Mouse (Mus musculus) embryonic facial prominence, embryonic 10.5 days (tissue): Measurements from ENCODE around the gene Nop10. TPM values are rescaled to one million over a fixed set of nuclear protein-coding genes. Genes with fewer than 3 reads are reported as not detected.
"Not testable (repeated sequence)": the region's sequence is repeated elsewhere in the genome, so short reads cannot be mapped to it uniquely, and the experiment has no call there.

Source experiments
- DNase-seq: peaks from one replicate; pipeline ENCODE4 v3.0.0-alpha.2; 2017; ENCODE audit warnings: low spot score
- H3K27ac ChIP-seq: fragments of 300-500 bp; sonication (generic); replicated peaks from 2 replicates; pipeline ENCODE4 v1.5.1; 2016; ENCODE audit warnings: mild to moderate bottlenecking
- H3K27me3 ChIP-seq: fragments of 300-500 bp; sonication (generic); replicated peaks from 2 replicates; pipeline ENCODE4 v1.6.1; 2016; ENCODE audit warnings: low read depth, mild to moderate bottlenecking; ENCODE audit not compliant: poor library complexity, severe bottlenecking
- H3K36me3 ChIP-seq: fragments of 300-500 bp; sonication (generic); replicated peaks from 2 replicates; pipeline ENCODE4 v1.6.1; 2016; ENCODE audit warnings: mild to moderate bottlenecking, moderate library complexity
- H3K4me1 ChIP-seq: fragments of 300-500 bp; sonication (generic); 2 replicates; pipeline ENCODE4 v1.6.1; 2016
- H3K4me3 ChIP-seq: fragments of 300-500 bp; sonication (generic); 2 replicates; pipeline ENCODE4 v1.5.1; 2016; ENCODE audit warnings: mild to moderate bottlenecking, moderate library complexity
- H3K9me3 ChIP-seq: fragments of 300-500 bp; sonication (generic); 2 replicates; pipeline ENCODE4 v1.6.1; 2016; ENCODE audit warnings: mild to moderate bottlenecking
- WGBS: fragments of 180-500 bp; shearing (Covaris S2); methylation state at CpG from one replicate; pipeline ENCODE4 v1.1.7; 2016; 5-methylcytosine and 5-hydroxymethylcytosine counted together
- polyA plus RNA-seq: library from polyadenylated mRNA; unstranded; fragments of >200 nt; fragmentation: Nextera tagmentation; extraction: Ambion mirVana; gene quantifications from 2 replicates; pipeline ENCODE4 v1.2.1, GENCODE M21; 2016

Nop10 gene
- polyA plus RNA-seq, 1 experiment from 2014 or later, result 220 TPM

- Histone ChIP-seq H3K4me1 (peaks cover 24% of the 10 kb centered on the region), H3K27me3 (no peaks in the 10 kb centered on the region), H3K4me3 (no peak overlapping the region; the same call in 1 of the 2 replicates), H3K27ac (no peak overlapping the region), H3K9me3 (no peaks in the 10 kb centered on the region), H3K36me3 (no peaks in the 10 kb centered on the region; the same call in 1 of the 2 replicates)
- 85% methylated on average over 8 of the region's 8 CpGs for WGBS
- no peak for DNase-seq
These were observed 6.0 kb downstream of the Nop10 start for GRCm38 (mm10) chr2:112267547-112268269.

- H3K36me3 ChIP-seq, result no peaks in the 10 kb centered on the region
- no peak for DNase-seq
- WGBS, result 86% methylated on average over 2 of the region's 2 CpGs
These were observed 8.3 kb downstream of the Nop10 start for GRCm38 (mm10) chr2:112270011-112270410.

DNA sequence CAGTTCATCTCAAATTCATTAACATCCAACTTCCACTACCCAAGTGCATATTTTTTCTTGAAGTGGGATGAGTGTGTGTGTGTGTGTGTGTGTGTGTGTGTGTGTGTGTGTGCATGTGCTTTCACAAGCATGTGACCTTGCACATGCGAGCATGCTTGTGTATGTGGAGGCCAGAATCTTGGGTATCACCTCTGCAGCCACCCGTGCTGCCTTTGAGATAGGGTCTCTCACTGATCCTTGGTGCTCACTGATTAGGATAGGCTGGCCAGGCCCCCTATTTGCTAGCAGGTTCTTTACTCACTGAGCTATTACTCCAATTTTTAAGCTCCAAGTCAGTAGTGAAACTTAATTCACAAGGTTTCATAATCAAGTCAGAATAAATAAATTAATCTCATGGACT, 11.2 kb downstream of the Nop10 start:
- no peaks in the 10 kb centered on the region; the same call in 1 of the 2 replicates for H3K4me1 ChIP-seq
- no peaks in the 10 kb centered on the region for H3K36me3 ChIP-seq
- H3K27ac ChIP-seq, result no peak overlapping the region
- H3K4me3 ChIP-seq, result no peak overlapping the region
- H3K27me3 ChIP-seq, result no peaks in the 10 kb centered on the region
- no peak for DNase-seq
- WGBS, result 83% methylated on average over 2 of the region's 2 CpGs
- H3K9me3 ChIP-seq, result no peaks in the 10 kb centered on the region

More at GRCm38 (mm10) chr2:112270011-112270410, 8.3 kb downstream of the Nop10 start:
- H3K4me3 ChIP-seq, result no peak overlapping the region
- H3K27me3 ChIP-seq, result no peaks in the 10 kb centered on the region
- peaks cover 15% of the 10 kb centered on the region for H3K4me1 ChIP-seq
- H3K9me3 ChIP-seq, result no peaks in the 10 kb centered on the region
- H3K27ac ChIP-seq, result no peak overlapping the region

DNA sequence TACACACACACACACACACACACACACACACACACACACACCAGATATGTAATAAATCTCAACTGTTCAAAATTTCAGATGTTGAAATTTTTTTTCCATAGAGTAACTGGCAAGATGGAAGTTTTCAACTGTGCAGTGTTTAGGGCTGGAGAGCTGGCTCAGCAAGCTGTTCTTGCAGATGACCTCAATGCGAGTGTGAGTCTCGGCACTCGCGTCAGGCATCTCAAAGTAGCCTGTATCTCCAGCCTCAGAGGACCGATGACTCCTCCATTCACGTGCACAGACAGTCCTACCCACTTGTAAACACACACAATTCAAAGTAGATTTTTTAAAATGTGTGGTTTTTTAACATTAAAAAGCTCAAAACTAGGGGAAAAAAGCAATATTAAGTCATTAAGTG, 11.7 kb downstream of the Nop10 start:
- 87% methylated on average over 6 of the region's 6 CpGs for WGBS
- Histone ChIP-seq H3K4me1 (no peaks in the 10 kb centered on the region; the same call in 1 of the 2 replicates), H3K36me3 (no peaks in the 10 kb centered on the region), H3K27ac (no peak overlapping the region), H3K9me3 (no peaks in the 10 kb centered on the region), H3K27me3 (no peaks in the 10 kb centered on the region), H3K4me3 (no peak overlapping the region)
- no peak for DNase-seq

- no peaks in the 10 kb centered on the region for H3K36me3 ChIP-seq
- H3K27ac ChIP-seq, result no peak overlapping the region
- DNase-seq, result no peak
- WGBS, result 91% methylated on average over 3 of the region's 3 CpGs
- H3K4me3 ChIP-seq, result no peak overlapping the region
- H3K4me1 ChIP-seq, result no peaks in the 10 kb centered on the region
- H3K27me3 ChIP-seq, result no peaks in the 10 kb centered on the region
- H3K9me3 ChIP-seq, result no peaks in the 10 kb centered on the region
These were observed 15.1 kb downstream of the Nop10 start for GRCm38 (mm10) chr2:112276870-112277269.

DNA sequence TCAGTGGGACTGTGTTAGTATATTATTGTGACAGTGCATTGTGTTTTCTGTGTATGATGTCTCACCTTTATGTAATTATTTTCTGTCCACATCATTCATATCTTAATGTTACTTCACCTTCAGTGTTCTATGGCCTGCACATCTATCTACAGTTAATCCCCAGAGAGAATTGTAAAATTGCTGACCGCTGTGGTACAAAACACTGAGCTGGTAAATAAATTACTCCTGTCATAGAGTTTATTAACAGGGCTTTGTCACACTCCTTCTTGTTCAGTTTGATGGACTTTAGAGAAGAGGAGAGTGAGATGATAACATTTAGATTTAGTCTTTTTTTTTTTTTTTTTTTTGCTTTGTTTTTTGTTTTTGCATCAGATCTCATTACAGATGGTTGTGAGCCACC, 21.1 kb downstream of the Nop10 start:
- Histone ChIP-seq H3K4me3 (no peak overlapping the region), H3K9me3 (no peaks in the 10 kb centered on the region), H3K36me3 (no peaks in the 10 kb centered on the region), H3K27me3 (no peaks in the 10 kb centered on the region), H3K27ac (no peak overlapping the region), H3K4me1 (peaks cover 8% of the 10 kb centered on the region)
- no peak for DNase-seq
- 93% methylated on average over 1 of the region's 1 CpGs for WGBS

DNA sequence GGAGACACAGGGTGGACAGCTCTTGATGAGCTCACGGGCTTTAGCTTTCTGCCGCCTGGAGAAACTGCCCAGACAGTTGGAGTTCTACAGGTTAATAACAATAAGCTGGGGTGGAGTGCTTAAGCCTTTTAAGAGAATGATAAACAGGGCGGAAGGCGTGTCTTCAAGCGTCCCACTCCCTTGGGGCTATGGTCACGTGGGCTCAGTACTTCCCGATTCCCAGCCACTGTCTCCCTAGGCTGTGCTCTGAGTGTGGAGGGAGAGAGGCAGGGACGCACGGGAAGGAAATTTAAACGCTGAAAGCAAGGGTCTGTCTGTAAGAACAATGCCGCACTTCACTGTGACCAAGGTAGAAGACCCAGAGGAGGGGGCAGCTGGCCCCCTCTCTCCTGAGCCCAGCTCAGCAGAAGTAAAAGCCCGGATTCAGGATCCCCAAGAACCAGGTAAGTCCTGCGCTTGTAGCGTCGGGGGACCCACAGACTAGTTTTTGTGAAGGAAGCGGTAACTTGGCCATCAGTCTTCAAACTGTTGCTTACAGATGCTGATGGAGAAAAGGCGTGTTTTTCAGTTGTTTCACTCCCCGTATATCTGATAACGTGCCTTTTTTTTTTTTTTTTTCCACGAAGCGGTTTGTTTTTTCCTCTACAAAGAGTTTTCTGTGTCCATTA, 22.8 kb downstream of the Nop10 start:
- Histone ChIP-seq H3K27me3 (no peaks in the 10 kb centered on the region), H3K4me1 (peaks cover 8% of the 10 kb centered on the region), H3K36me3 (no peaks in the 10 kb centered on the region), H3K4me3 (peak overlapping the region; percentile 65), H3K27ac (peak overlapping the region; percentile 76), H3K9me3 (no peaks in the 10 kb centered on the region)
- DNase-seq, result peak; percentile 59
- WGBS, result 1% methylated on average over 21 of the region's 21 CpGs

- WGBS, result 64% methylated on average over 6 of the region's 6 CpGs
- peaks cover 8% of the 10 kb centered on the region for H3K4me1 ChIP-seq
These were observed 23.3 kb downstream of the Nop10 start for GRCm38 (mm10) chr2:112285031-112285390.

GRCm38 (mm10) chr2:112286062-112286461, 24.3 kb downstream of the Nop10 start:
- H3K27me3 ChIP-seq, H3K27ac ChIP-seq, H3K4me3 ChIP-seq, DNase-seq, H3K4me1 ChIP-seq, H3K9me3 ChIP-seq, H3K36me3 ChIP-seq: not testable (repeated sequence)
- 96% methylated on average over 1 of the region's 1 CpGs for WGBS

More at GRCm38 (mm10) chr2:112285031-112285390, 23.3 kb downstream of the Nop10 start:
- Histone ChIP-seq H3K9me3 (no peaks in the 10 kb centered on the region), H3K27me3 (no peaks in the 10 kb centered on the region), H3K27ac (no peak overlapping the region), H3K4me3 (peak overlapping the region; percentile 65), H3K36me3 (no peaks in the 10 kb centered on the region)
- DNase-seq, result no peak

- no peaks in the 10 kb centered on the region for H3K27me3 ChIP-seq
- peaks cover 8% of the 10 kb centered on the region for H3K4me1 ChIP-seq
- WGBS, result 72% methylated on average over 4 of the region's 4 CpGs
These were observed 25.3 kb downstream of the Nop10 start for GRCm38 (mm10) chr2:112287059-112287458.

DNA sequence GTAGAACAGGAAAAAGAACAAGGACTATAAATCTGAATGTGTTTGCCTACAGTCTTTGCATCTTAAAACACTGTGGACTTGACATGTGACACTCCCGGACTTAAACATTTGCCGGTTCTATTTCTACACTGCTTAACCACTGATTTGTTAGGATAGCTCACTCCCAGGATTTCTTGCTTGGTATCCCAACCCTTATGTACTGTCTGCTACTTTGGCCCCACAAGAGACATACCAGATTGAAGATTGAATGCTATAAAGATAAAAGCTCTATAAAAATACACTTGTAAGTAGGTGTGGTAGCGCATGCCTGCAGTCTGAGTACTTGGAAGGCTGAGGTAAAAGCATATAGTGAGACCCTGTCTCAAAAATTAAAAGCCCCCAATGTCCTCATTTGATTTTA, 27.8 kb downstream of the Nop10 start:
- no peak for DNase-seq
- Histone ChIP-seq H3K4me3 (no peak overlapping the region), H3K4me1 (peaks cover 2% of the 10 kb centered on the region), H3K9me3 (no peaks in the 10 kb centered on the region), H3K36me3 (no peaks in the 10 kb centered on the region), H3K27ac (no peak overlapping the region), H3K27me3 (no peaks in the 10 kb centered on the region)
- WGBS, result 94% methylated on average over 3 of the region's 3 CpGs

More at GRCm38 (mm10) chr2:112287059-112287458, 25.3 kb downstream of the Nop10 start:
- DNase-seq, result no peak
- Histone ChIP-seq H3K4me3 (no peak overlapping the region), H3K27ac (no peak overlapping the region), H3K36me3 (no peaks in the 10 kb centered on the region), H3K9me3 (no peaks in the 10 kb centered on the region)

- Histone ChIP-seq H3K4me1 (no peaks in the 10 kb centered on the region), H3K4me3 (no peak overlapping the region), H3K27ac (no peak overlapping the region), H3K36me3 (no peaks in the 10 kb centered on the region), H3K9me3 (no peaks in the 10 kb centered on the region), H3K27me3 (no peaks in the 10 kb centered on the region)
- no peak for DNase-seq
- 85% methylated on average over 2 of the region's 2 CpGs for WGBS
These were observed 31.1 kb downstream of the Nop10 start for GRCm38 (mm10) chr2:112292823-112293222.

DNA sequence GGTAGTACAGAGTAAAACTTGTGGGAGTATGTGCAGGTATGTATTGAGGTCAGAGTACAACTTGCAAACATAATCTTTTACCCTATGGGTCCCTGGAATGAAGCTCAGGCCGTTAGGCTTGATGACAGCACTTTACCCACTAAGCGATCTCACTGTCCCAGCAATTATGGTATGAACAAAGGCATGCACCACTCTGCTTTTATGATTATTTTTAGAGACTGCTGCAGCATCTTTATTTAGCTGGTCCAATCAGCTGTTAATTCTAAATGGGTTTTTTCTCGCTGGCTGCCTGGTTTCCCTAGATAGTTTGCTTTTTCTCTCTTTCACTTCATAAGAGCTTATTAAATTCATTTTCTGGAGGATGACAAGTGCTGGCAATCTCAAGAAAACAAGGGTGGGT, 34.5 kb downstream of the Nop10 start:
- H3K4me1 ChIP-seq, result no peaks in the 10 kb centered on the region
- H3K27ac ChIP-seq, result no peak overlapping the region
- H3K36me3 ChIP-seq, result no peaks in the 10 kb centered on the region
- H3K9me3 ChIP-seq, result no peaks in the 10 kb centered on the region
- no peak overlapping the region for H3K4me3 ChIP-seq
- no peaks in the 10 kb centered on the region for H3K27me3 ChIP-seq
- DNase-seq, result no peak
- WGBS, result 87% methylated on average over 3 of the region's 3 CpGs
